Mouse (Mus musculus) small intestine, adult 2 months (tissue): ENCODE measurements at regions not wholly inside any gene's neighbourhood (a gene's known extent, or its start where the extent isn't known, plus 50 kb on each side); places are given as distances from the start of the nearest gene placed in this dataset.

ENCODE experiments used
- CTCF ChIP-seq: fragments of 200-500 bp; IDR thresholded peaks from 2 replicates; pipeline ENCODE4 v1.5.1; 2012; ENCODE audit warnings: low read depth, mild to moderate bottlenecking, control low read depth, inconsistent platforms, low read length, moderate library complexity, mixed read lengths; ENCODE audit not compliant: insufficient replicate concordance, insufficient read length; ENCODE audit errors: extremely low read depth
- POLR2A ChIP-seq: fragments of 200-500 bp; IDR thresholded peaks from 2 replicates; pipeline ENCODE4 v1.6.1; 2012; ENCODE audit warnings: low read depth, mild to moderate bottlenecking, control low read depth, inconsistent platforms, low read length, moderate library complexity

- TF ChIP-seq CTCF, result no peak
- no peak for TF ChIP-seq POLR2A
Measured at GRCm38 (mm10) chr19:21135297-21135997, 136.6 kb upstream of the Zfand5 start.
